Mouse (Mus musculus): ENCODE results near the gene Fcgr2b.
"Not testable (repeated sequence)": the region's sequence is repeated elsewhere in the genome, so short reads cannot be mapped to it uniquely, and the experiment has no call there.

Gene Fcgr2b

GRCm38 (mm10) chr1:170975751-170976161 lies 591 bp downstream of the Fcgr2b start:
- DNase-seq (ENCODE audit: low read depth, low spot score), result no peak

GRCm38 (mm10) chr1:170975350-170975749 lies 997 bp downstream of the Fcgr2b start:
- DNase-seq (ENCODE audit: low read depth, low spot score), result not testable (repeated sequence)

- DNase-seq (ENCODE audit: low read depth, low spot score), result no peak
Measured at GRCm38 (mm10) chr1:170974736-170975135, 1.6 kb downstream of the Fcgr2b start.

GRCm38 (mm10) chr1:170974171-170974570 lies 2.2 kb downstream of the Fcgr2b start:
- no peak for DNase-seq (ENCODE audit: low read depth, low spot score)

DNA sequence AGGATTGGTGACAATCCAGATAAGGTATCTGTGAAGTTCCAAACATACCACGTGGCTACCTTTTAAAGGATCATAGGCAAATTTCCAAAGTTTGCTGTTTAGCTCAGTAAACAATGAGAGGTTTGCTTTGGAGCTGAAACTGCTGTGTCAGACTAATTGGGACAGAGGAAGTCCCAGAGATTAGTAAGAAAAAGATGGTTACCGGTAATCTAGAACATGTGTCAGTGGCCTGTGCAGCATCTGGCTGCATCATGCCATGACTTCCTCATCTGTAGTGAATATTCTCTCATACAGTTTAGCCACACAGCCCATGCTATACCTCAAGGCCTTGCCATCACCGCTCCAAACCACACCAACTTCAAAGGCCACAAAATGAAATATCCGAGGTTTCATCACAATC lies 3.4 kb downstream of the Fcgr2b start:
- DNase-seq (ENCODE audit: low read depth, low spot score), result no peak

DNA sequence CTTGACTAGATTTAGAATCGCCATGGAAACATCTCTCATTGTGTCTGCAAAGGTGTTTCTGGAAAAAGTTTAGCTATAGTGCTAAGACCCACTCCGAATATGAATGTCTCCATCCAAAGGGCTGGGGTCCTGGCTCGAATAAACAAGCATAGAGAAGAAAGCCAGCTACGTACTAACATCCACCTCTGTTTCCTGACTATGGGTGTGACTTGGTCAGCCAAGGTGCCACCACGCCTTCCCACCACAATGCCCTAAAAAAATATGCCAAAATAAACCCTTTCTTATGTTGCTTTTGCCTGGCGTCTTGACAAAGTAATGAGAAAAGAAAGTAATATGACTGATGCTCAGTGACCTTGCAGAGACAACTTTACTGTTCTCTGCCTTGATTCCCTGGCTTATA lies 3.9 kb downstream of the Fcgr2b start:
- no peak for DNase-seq (ENCODE audit: low read depth, low spot score)

DNA sequence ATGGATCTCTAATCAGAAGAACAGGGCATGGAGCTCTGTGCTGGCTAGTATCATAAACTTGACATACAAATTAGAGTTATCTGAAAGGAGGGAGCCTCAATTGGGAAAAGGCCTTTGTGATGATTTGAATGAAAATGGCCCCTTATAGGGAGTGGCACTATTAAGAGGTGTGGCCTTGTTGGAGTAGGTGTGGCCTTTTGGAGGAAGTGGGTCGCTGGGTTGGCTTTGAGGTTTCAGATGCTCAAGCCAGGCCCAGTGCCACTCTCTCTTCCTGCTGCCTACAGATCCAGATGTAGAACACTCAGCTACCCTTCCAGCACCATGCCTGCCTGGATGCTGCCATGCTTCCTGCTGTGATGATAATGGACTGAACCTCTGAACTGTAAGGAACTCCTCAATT lies 7.8 kb downstream of the Fcgr2b start:
- DNase-seq (ENCODE audit: low read depth, low spot score), result no peak

- DNase-seq (ENCODE audit: low read depth, low spot score), result no peak
Measured at GRCm38 (mm10) chr1:170967581-170967980, 8.8 kb downstream of the Fcgr2b start.

DNA sequence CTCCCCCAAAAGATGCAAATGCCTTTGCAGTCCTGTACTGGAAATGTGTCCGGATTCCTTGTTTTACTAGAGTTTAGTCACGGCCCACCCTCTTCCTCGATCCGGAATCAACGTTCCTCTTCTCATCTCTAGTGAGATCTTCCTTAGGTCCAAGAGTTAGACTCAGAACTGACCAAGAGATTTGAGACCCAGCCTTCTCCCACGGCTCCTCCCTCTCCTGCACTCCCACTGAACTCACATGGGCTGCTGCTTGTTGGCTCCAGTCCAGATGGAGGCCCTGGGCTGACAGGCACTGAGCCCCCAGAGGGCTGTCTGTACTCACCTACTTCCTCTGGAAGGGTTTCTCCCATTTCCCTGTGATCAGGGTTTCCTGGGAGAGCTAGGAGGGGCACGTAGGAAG lies 13.3 kb downstream of the Fcgr2b start:
- no peak for DNase-seq (ENCODE audit: low read depth, low spot score)

DNA sequence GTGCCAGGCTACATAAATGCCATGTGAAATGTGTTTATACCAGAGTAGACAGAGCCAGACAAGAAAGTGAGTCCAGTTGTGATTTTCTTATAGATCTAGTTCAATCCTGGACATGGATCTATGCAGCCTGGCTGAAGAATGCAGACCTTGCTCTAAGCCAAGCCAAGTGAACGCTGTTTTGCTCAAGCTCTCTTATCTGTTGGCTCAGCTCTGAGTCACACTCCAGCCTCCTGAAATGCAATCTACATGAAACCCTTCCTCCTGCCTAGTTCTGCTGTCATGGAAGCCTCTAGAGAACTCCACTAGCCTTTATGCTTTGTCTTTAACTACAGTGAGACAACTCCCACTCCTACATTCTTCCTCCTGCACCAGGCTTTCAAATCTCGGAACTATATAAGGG lies 14.0 kb downstream of the Fcgr2b start:
- DNase-seq (ENCODE audit: low read depth, low spot score), result no peak

DNA sequence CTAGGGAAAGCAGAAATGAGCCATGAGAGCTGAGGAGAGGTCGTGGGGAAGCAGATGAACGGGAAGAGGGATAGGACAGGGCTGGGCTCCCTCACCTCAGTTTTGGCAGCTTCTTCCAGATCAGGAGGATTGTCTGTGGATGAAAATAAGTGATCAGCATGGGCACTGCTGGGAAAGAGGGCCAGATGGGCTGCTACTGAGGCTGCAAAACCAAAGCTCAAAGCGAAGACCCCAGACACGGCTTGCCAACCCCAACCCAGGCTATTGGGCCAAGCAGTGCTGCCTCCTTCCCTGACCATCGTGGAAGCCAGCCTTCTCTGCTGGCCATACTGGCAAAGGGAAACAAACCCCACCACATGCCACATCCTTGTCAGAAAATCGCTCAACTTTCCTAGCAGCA lies 15.2 kb downstream of the Fcgr2b start:
- DNase-seq (ENCODE audit: low read depth, low spot score), result no peak

- DNase-seq (ENCODE audit: low read depth, low spot score), result no peak
Measured at GRCm38 (mm10) chr1:170959791-170960190, 16.6 kb downstream of the Fcgr2b start.

DNA sequence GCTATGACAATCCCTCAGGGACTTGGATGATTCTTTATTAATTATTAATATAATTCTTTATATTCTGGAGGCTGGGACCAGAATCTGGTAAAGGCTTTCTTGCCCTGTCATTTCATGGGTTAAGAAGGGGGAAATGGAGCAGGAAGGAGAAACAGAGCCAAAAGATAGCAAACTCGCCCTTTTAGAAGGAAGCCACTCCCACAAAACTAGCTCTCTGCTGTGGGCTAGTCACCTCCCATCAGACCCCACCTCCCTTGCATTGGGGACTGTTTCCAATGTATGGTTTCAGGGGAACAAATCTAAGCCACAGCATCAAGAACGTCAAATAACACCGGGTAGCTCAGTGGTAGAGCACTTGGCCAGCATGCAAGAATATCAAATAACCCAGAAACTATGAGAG lies 18.1 kb downstream of the Fcgr2b start:
- DNase-seq (ENCODE audit: low read depth, low spot score), result no peak

DNA sequence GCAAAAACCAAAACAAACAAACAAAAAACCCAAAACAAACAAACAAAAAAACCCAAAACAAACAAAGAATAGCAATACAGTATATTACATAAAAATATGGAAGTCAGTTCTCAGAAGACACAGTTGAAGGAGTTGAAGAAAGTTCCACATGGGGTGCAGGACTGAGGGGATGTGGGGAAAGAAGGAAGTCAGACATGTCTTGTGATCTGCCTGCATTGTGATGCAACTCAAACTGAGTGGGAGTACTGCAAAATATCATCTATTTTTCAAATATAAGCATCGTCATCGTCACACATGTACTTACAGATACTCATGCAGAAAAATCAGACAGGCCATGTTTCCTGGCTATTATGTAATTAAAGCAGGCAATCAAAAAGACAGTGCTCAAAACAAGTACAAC lies 23.2 kb downstream of the Fcgr2b start:
- DNase-seq (ENCODE audit: low read depth, low spot score), result no peak

DNA sequence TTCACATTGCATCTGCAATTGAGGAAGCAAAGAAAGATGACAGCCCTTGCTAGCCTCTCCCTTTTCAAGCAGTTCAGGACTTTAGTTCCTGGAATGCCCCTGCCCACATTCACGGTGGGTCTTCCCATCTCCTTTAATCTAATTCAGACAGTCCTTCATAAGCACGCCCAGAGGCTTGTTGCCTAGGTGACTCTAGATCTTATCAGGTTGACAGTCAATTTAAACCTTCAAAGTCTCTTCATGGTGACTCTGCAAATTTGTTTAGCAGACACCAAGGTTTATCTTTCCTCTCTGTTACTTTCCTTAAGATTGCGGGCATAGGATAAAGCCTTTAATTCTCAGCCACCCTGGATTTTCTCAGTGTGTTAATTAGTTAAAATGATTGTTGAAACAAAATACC lies 25.6 kb downstream of the Fcgr2b start:
- peak; percentile 9 for DNase-seq (ENCODE audit: low read depth, low spot score)

- not testable (repeated sequence) for DNase-seq (ENCODE audit: low read depth, low spot score)
Measured at GRCm38 (mm10) chr1:170944908-170945307, 31.4 kb downstream of the Fcgr2b start.

DNA sequence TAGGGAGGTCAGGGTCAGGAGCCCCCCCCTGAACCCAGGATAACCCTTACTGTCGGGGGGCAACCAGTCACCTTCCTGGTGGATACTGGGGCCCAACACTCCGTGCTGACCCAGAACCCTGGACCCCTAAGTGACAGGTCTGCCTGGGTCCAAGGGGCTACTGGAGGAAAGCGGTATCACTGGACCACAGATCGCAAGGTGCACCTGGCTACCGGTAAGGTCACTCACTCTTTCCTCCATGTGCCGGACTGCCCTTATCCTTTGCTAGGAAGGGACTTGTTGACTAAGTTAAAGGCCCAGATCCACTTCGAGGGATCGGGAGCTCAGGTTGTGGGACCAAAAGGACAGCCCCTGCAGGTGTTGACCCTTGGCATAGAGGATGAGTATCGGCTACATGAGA lies 32.2 kb downstream of the Fcgr2b start:
- not testable (repeated sequence) for DNase-seq (ENCODE audit: low read depth, low spot score)

DNA sequence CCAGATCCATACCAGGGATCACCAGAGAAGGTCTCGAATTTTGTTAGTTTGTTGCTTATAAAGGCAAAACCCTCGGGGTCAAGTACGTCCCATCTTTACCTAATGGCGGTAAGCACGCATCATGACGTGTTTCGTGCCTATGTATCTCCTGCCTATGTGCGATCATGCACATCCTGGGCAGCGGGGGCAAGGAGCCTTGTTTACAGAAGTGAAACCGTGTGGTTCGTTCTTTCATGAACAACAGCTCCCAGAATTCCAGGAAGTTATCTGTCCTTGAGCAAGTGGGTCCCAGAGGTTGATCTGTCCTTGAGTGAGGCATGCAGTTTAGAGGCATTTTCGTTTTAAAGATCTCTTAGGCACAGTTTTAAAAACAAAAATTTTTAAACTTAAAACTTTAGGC lies 37.1 kb downstream of the Fcgr2b start:
- DNase-seq (ENCODE audit: low read depth, low spot score), result no peak

DNA sequence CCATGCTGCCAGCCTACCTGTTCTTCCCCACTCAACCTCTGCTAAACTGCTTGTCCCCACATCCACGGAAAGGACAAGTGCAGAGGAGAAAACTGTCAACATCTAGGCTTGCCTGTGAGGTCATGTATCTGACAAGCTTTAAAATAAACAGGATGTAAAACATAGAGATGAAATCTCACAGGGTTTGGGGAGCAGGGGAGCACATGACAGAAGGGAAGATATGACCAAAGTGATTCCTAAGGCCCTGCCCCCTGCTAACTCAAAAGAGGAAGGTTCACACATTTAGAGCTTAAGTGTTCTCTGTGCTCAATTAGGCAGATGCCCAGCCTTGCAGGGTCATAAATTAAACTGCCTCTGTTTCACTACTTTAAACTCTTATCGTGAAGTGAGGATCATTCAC lies 42.0 kb downstream of the Fcgr2b start:
- DNase-seq (ENCODE audit: low read depth, low spot score), result no peak

GRCm38 (mm10) chr1:170933940-170934339 lies 42.4 kb downstream of the Fcgr2b start:
- no peak for DNase-seq (ENCODE audit: low read depth, low spot score)

GRCm38 (mm10) chr1:170933386-170933920 lies 42.9 kb downstream of the Fcgr2b start:
- DNase-seq (ENCODE audit: low read depth, low spot score), result no peak

DNA sequence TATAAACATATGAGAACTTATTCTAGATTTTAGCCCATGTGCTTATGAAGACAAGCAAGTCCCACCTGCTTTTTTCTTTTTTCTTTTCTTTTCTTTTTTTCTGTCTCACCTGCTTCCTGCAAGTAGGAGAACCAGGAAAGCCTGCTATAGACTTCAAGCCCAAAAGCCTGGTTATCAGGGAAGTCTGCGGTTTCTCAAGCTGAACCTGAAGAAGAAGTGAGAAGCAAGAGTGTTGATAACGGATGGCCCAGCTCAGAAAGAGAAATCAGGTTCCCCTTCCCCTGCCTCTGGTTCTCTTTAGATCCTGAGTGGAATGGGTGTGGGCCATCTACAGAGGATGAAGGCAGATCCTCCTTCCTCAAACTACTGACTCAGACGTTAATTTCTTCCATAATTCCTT lies 44.3 kb downstream of the Fcgr2b start:
- no peak for DNase-seq (ENCODE audit: low read depth, low spot score)

DNA sequence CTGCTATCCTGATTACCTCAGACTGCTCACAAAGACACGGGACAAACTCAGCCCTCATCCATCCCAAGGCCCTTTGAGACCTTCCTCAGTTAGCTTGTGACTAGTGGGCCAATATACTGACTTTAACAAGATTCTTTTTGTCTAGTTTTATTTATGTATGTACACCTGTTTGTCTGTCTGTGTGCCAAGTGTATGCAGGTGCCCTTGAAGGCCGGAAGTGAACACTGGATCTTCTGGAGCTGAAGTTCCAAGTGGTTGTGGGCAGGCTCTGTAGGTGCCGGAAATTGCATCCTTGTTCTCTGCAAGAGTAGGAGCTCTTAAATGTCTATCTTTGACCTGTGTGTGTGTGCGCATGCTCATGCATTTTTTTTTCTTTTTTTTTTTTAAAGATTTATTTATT lies 47.1 kb downstream of the Fcgr2b start:
- no peak for DNase-seq (ENCODE audit: low read depth, low spot score)

DNA sequence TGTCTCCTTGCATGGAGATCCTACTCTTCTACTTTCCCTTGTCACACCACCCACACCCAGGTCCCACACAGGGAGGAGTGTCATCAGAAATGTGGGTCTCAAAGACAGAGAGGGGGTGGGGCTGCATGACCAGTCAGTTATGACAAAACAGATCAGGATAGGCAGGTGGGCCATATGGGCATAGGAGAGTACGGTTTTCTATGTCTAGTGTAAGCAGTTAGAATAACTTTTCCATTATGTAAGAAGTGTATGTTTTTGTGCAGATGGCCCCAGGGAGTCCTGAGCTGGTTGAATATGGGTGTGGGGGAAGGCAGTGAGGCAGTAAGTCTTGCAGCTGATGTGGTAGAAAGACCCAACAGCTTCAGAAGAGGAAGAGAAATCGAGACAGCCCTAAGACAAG lies 47.9 kb downstream of the Fcgr2b start:
- no peak for DNase-seq (ENCODE audit: low read depth, low spot score)

Data from c-Kit-negative CD71-positive TER-119-positive erythroid progenitor cells, embryonic 14.5 days (primary cell).